Mouse (Mus musculus) neural tube, embryonic 11.5 days (tissue): ENCODE data around the gene Pbld1. TPM values are rescaled to one million over a fixed set of nuclear protein-coding genes. Genes with fewer than 3 reads are reported as not detected.

Source experiments
- ATAC-seq: fragments of 200-750 bp; cut with Nextera tagmentation; 2 replicates; pipeline ENCODE4 v1.8.0; 2017; ENCODE audit warnings: moderate number of reproducible peaks, mild to moderate bottlenecking, moderate TSS enrichment, moderate library complexity; ENCODE audit not compliant: insufficient read depth, low FRiP score, low TSS enrichment
- DNase-seq: peaks from one replicate; pipeline ENCODE4 v3.0.0-alpha.2; 2015; ENCODE audit warnings: low spot score
- H3K27ac ChIP-seq: fragments of 300-500 bp; sonication (generic); 2 replicates; pipeline ENCODE4 v1.5.1; 2014; ENCODE audit warnings: low read depth, mild to moderate bottlenecking, low read length
- H3K27me3 ChIP-seq: fragments of 300-500 bp; sonication (generic); 2 replicates; pipeline ENCODE4 v1.6.1; 2014; ENCODE audit warnings: mild to moderate bottlenecking, low read length, mixed read lengths; ENCODE audit not compliant: control insufficient read depth, insufficient read depth
- H3K36me3 ChIP-seq: fragments of 300-500 bp; sonication (generic); 2 replicates; pipeline ENCODE4 v1.6.1; 2014; ENCODE audit warnings: mild to moderate bottlenecking, low read length, moderate library complexity, mixed read lengths; ENCODE audit not compliant: control insufficient read depth, insufficient read depth
- H3K4me1 ChIP-seq: fragments of 300-500 bp; sonication (generic); 2 replicates; pipeline ENCODE4 v1.6.1; 2014; ENCODE audit warnings: low read length, mixed read lengths; ENCODE audit not compliant: control insufficient read depth, insufficient read depth
- H3K4me2 ChIP-seq: fragments of 300-500 bp; sonication (generic); 2 replicates; pipeline ENCODE4 v1.6.1; 2014; ENCODE audit warnings: low read depth, mild to moderate bottlenecking, moderate library complexity
- H3K4me3 ChIP-seq: fragments of 300-500 bp; sonication (generic); 2 replicates; pipeline ENCODE4 v1.5.1; 2014; ENCODE audit warnings: low read depth, low read length
- H3K9ac ChIP-seq: fragments of 300-500 bp; sonication (generic); 2 replicates; pipeline ENCODE4 v1.6.1; 2014; ENCODE audit warnings: mild to moderate bottlenecking, low read length
- H3K9me3 ChIP-seq: fragments of 300-500 bp; sonication (generic); 2 replicates; pipeline ENCODE4 v1.6.1; 2016; ENCODE audit warnings: low read length; ENCODE audit not compliant: control insufficient read depth
- WGBS: fragments of 180-500 bp; shearing (Covaris S2); extraction: QIAGEN DNeasy Blood & Tissue Kit; methylation state at CpG from one replicate; pipeline ENCODE4 v1.1.7; 2014; 5-methylcytosine and 5-hydroxymethylcytosine counted together
- polyA plus RNA-seq: library from polyadenylated mRNA; unstranded; fragments of >200 nt; fragmentation: Nextera tagmentation; extraction: Ambion mirVana; gene quantifications from 2 replicates; pipeline ENCODE4 v1.2.1, GENCODE M21; 2014

Gene Pbld1
- polyA plus RNA-seq, 1 experiment from 2014 or later = 0.99 TPM

GRCm38 (mm10) chr10:63117583-63117982 is 57.6 kb downstream of the Pbld1 start:
- Histone ChIP-seq H3K4me3 (no peak overlapping the region), H3K36me3 (no peaks in the 10 kb centered on the region), H3K9me3 (no peaks in the 10 kb centered on the region), H3K4me1 (no peaks in the 10 kb centered on the region), H3K27ac (no peak overlapping the region), H3K9ac (no peak overlapping the region), H3K27me3 (no peaks in the 10 kb centered on the region), H3K4me2 (no peak overlapping the region)
- WGBS = 90% methylated on average over 8 of the region's 8 CpGs
- DNase-seq (no peak), ATAC-seq (no peak)

GRCm38 (mm10) chr10:63119916-63120315 is 60.0 kb downstream of the Pbld1 start:
- whole genome bisulfite sequencing = 83% methylated on average over 14 of the region's 14 CpGs
- DNase-seq (no peak), ATAC-seq (no peak)
- Histone ChIP-seq H3K9me3 (no peaks in the 10 kb centered on the region), H3K4me1 (no peaks in the 10 kb centered on the region), H3K27ac (no peak overlapping the region), H3K4me3 (no peak overlapping the region), H3K27me3 (no peaks in the 10 kb centered on the region), H3K4me2 (no peak overlapping the region), H3K36me3 (no peaks in the 10 kb centered on the region), H3K9ac (no peak overlapping the region)

GRCm38 (mm10) chr10:63121961-63122360 is 62.0 kb downstream of the Pbld1 start:
- WGBS = 83% methylated on average over 14 of the region's 14 CpGs
- H3K9ac ChIP-seq = no peak overlapping the region
- no peak overlapping the region for H3K4me3 ChIP-seq
- ATAC-seq (no peak), DNase-seq (no peak)
- H3K4me2 ChIP-seq = no peak overlapping the region
- H3K27ac ChIP-seq = no peak overlapping the region
- no peaks in the 10 kb centered on the region for H3K36me3 ChIP-seq
- H3K9me3 ChIP-seq = no peaks in the 10 kb centered on the region
- H3K27me3 ChIP-seq = no peaks in the 10 kb centered on the region
- H3K4me1 ChIP-seq = no peaks in the 10 kb centered on the region

GRCm38 (mm10) chr10:63122516-63122915 is 62.6 kb downstream of the Pbld1 start:
- H3K9me3 ChIP-seq = no peaks in the 10 kb centered on the region
- peak; percentile 73 for ATAC-seq
- DNase-seq = peak; percentile 27
- no peak overlapping the region for H3K4me3 ChIP-seq
- H3K27ac ChIP-seq = no peak overlapping the region
- H3K36me3 ChIP-seq = no peaks in the 10 kb centered on the region
- H3K27me3 ChIP-seq = no peaks in the 10 kb centered on the region
- no peak overlapping the region for H3K4me2 ChIP-seq
- H3K9ac ChIP-seq = no peak overlapping the region
- WGBS = 36% methylated on average over 8 of the region's 8 CpGs
- no peaks in the 10 kb centered on the region for H3K4me1 ChIP-seq

- Histone ChIP-seq H3K4me2 (no peak overlapping the region), H3K36me3 (no peaks in the 10 kb centered on the region), H3K4me1 (no peaks in the 10 kb centered on the region), H3K9me3 (no peaks in the 10 kb centered on the region), H3K27me3 (no peaks in the 10 kb centered on the region), H3K9ac (no peak overlapping the region), H3K4me3 (no peak overlapping the region), H3K27ac (no peak overlapping the region)
- DNase-seq = no peak
- ATAC-seq = no peak
- 87% methylated on average over 8 of the region's 8 CpGs for WGBS
Observed at GRCm38 (mm10) chr10:63123141-63123540, 63.2 kb downstream of the Pbld1 start.

- H3K36me3 ChIP-seq = no peaks in the 10 kb centered on the region
- no peak overlapping the region for H3K4me3 ChIP-seq
- no peak overlapping the region for H3K27ac ChIP-seq
- no peaks in the 10 kb centered on the region for H3K4me1 ChIP-seq
- WGBS = 89% methylated on average over 10 of the region's 10 CpGs
- no peak for ATAC-seq
- no peaks in the 10 kb centered on the region for H3K27me3 ChIP-seq
- no peaks in the 10 kb centered on the region for H3K9me3 ChIP-seq
- H3K4me2 ChIP-seq = no peak overlapping the region
- no peak overlapping the region for H3K9ac ChIP-seq
- no peak for DNase-seq
Observed at GRCm38 (mm10) chr10:63124016-63124415, 64.1 kb downstream of the Pbld1 start.

GRCm38 (mm10) chr10:63125343-63125742 is 65.4 kb downstream of the Pbld1 start:
- Histone ChIP-seq H3K9me3 (no peaks in the 10 kb centered on the region), H3K9ac (no peak overlapping the region), H3K27me3 (no peaks in the 10 kb centered on the region), H3K27ac (no peak overlapping the region), H3K4me3 (no peak overlapping the region), H3K4me1 (no peaks in the 10 kb centered on the region), H3K4me2 (no peak overlapping the region), H3K36me3 (no peaks in the 10 kb centered on the region)
- 35% methylated on average over 11 of the region's 11 CpGs for WGBS
- ATAC-seq (no peak), DNase-seq (no peak)

- DNase-seq (no peak), ATAC-seq (no peak)
- H3K9me3 ChIP-seq = no peaks in the 10 kb centered on the region
- no peaks in the 10 kb centered on the region for H3K27me3 ChIP-seq
- no peak overlapping the region for H3K4me2 ChIP-seq
- no peaks in the 10 kb centered on the region for H3K4me1 ChIP-seq
- H3K4me3 ChIP-seq = no peak overlapping the region
- no peak overlapping the region for H3K9ac ChIP-seq
- 81% methylated on average over 4 of the region's 4 CpGs for WGBS
- H3K36me3 ChIP-seq = no peaks in the 10 kb centered on the region
- H3K27ac ChIP-seq = no peak overlapping the region
Observed at GRCm38 (mm10) chr10:63126116-63126515, 66.2 kb downstream of the Pbld1 start.

GRCm38 (mm10) chr10:63127156-63127555 is 67.2 kb downstream of the Pbld1 start:
- no peaks in the 10 kb centered on the region for H3K9me3 ChIP-seq
- H3K27me3 ChIP-seq = no peaks in the 10 kb centered on the region
- no peak overlapping the region for H3K9ac ChIP-seq
- WGBS = 91% methylated on average over 6 of the region's 6 CpGs
- DNase-seq = no peak
- no peak for ATAC-seq
- H3K4me2 ChIP-seq = no peak overlapping the region
- no peaks in the 10 kb centered on the region for H3K4me1 ChIP-seq
- H3K36me3 ChIP-seq = no peaks in the 10 kb centered on the region
- H3K27ac ChIP-seq = no peak overlapping the region
- H3K4me3 ChIP-seq = no peak overlapping the region
